In genomic region chr7:113556138-113556537, GRCm38 (mm10) we compare ENCODE assay signal across 31 mouse cellular contexts. TPM values are rescaled to one million over a fixed set of nuclear protein-coding genes. Genes with fewer than 3 reads are reported as not detected.
DNase-seq lines count a peak whose midpoint lies in the region; ATAC-seq and TF ChIP-seq lines count a peak whose summit lies in the region.
"Had no signal": no experiment of that assay in that cellular context is flagged by ENCODE, and none has a peak within 500 bp of the region (broad histone marks: within the 10 kb centered on the region; RNA-seq: fewer than 3 reads in every experiment).

No protein-coding gene starts in this region.

- peak overlapping the region; percentile 55; the same call in 1 of the 2 replicates for H3K27ac ChIP-seq in CH12.LX (ENCODE audit: insufficient read depth, low read depth)
- no peak overlapping the region for H3K27ac ChIP-seq in hindbrain, embryonic 11.5 days (ENCODE audit: low read depth, low read length)
- H3K27ac ChIP-seq: gastrocnemius, adult 2 months; heart, adult 2 months; hindbrain, embryonic 14.5 days; limb, embryonic 10.5 days; limb, embryonic 15.5 days; liver, embryonic 13.5 days; macrophage; midbrain, embryonic 10.5 days; neural tube, embryonic 13.5 days had no signal

- H3K9ac ChIP-seq in CH12.LX (ENCODE audit: insufficient read depth, low read depth), result no peak overlapping the region
- no peak overlapping the region for H3K9ac ChIP-seq in hindbrain, embryonic 11.5 days (ENCODE audit: low read depth, low read length)
- H3K9ac ChIP-seq: heart, embryonic 12.5 days; hindbrain, embryonic 14.5 days; limb, embryonic 15.5 days; liver, embryonic 13.5 days; neural tube, embryonic 13.5 days had no signal

- no peaks in the 10 kb centered on the region for H3K79me2 ChIP-seq in CH12.LX (replicated peaks; ENCODE audit: control insufficient read depth, extremely low read depth, insufficient read depth, poor library complexity, severe bottlenecking)

- in situ Hi-C loops in CH12.LX (cut with MboI; ENCODE audit: low pct_ligation_motif_present, low pct_unique_long_range_greater_than_20kb, low sequenced_read_pairs), result no loop called here

- TF ChIP-seq RAD21 in CH12.LX (IDR thresholded peaks at IDR 0.05; ENCODE audit: low read depth, low read length), result no peak

- no peaks in the 10 kb centered on the region for H3K27me3 ChIP-seq in CH12.LX (replicated peaks)
- no peaks in the 10 kb centered on the region for H3K27me3 ChIP-seq in hindbrain, embryonic 11.5 days (ENCODE audit: control insufficient read depth, insufficient read depth, low read length)
- H3K27me3 ChIP-seq: heart, embryonic 12.5 days; limb, embryonic 15.5 days; liver, embryonic 13.5 days; neural tube, embryonic 13.5 days had no signal

- TF ChIP-seq EP300 in CH12.LX (IDR thresholded peaks at IDR 0.05; ENCODE audit: low read length), result peak; percentile 92

- WGBS in hindbrain, embryonic 11.5 days, result 89% methylated on average over 1 of the region's 1 CpGs

- peak; percentile 42; the same call in 1 of the 2 replicates for ATAC-seq in common myeloid progenitor, adult 5-6 weeks (replicated peaks; ENCODE audit: low read depth, poor library complexity, severe bottlenecking)
- ATAC-seq in monocyte, adult 5-6 weeks (replicated peaks; ENCODE audit: insufficient number of reproducible peaks, low FRiP score, low TSS enrichment, poor library complexity, severe bottlenecking), result 0 out of 2 replicates have a peak, but pooled peaks have one; percentile 50
- ATAC-seq in hindbrain, embryonic 11.5 days (ENCODE audit: low FRiP score), result no peak
- ATAC-seq: forebrain, embryonic 14.5 days; lung, postnatal 0 days had no signal

- no peak overlapping the region; the same call in 1 of the 2 replicates for H3K4me2 ChIP-seq in CH12.LX (ENCODE audit: insufficient read depth, low read depth, poor library complexity, severe bottlenecking)
- H3K4me2 ChIP-seq in hindbrain, embryonic 11.5 days (replicated peaks; ENCODE audit: low read depth, low read length), result no peak overlapping the region
- H3K4me2 ChIP-seq: heart, embryonic 12.5 days; hindbrain, embryonic 14.5 days; limb, embryonic 15.5 days; liver, embryonic 13.5 days; neural tube, embryonic 13.5 days had no signal

- TF ChIP-seq POLR2A in CH12.LX (IDR thresholded peaks at IDR 0.05; ENCODE audit: low read depth, low read length), result no peak

- dilution Hi-C loops in CH12.LX (cut with MboI; ENCODE audit: extremely low pct_ligation_motif_present, extremely low pct_unique_long_range_greater_than_20kb, low sequenced_read_pairs), result no loop called here

- no peaks in the 10 kb centered on the region for H3K9me3 ChIP-seq in CH12.LX (replicated peaks; ENCODE audit: low read length)
- H3K9me3 ChIP-seq in hindbrain, embryonic 11.5 days (ENCODE audit: control insufficient read depth, low read length), result no peaks in the 10 kb centered on the region
- H3K9me3 ChIP-seq: G1E; heart, embryonic 12.5 days; limb, embryonic 10.5 days; limb, embryonic 15.5 days; liver, embryonic 13.5 days; midbrain, embryonic 10.5 days; neural tube, embryonic 13.5 days had no signal

- DNase-seq in A20 (ENCODE audit: low read depth, low spot score) (peak; percentile 53), CH12.LX (ENCODE audit: extremely low read depth) (peak; percentile 48)
- DNase-seq in Muller cell, postnatal 12 days (ENCODE audit: inconsistent ontology term), result no peak
- no peak for DNase-seq in adrenal gland, postnatal 14 days
- DNase-seq in hindbrain, embryonic 11.5 days (ENCODE audit: low spot score), result no peak
- DNase-seq: adrenal gland, adult 8-10 months; cerebellum, adult 18-20 months; cerebellum, postnatal 10 days; gastrocnemius, adult 2 months; gastrocnemius, postnatal 36 days; heart, adult 2 months; heart, postnatal 4 days; kidney, adult 11 months; kidney, postnatal 14 days; layer of hippocampus, adult 9-11 months; liver, embryonic 13.5 days; lung, adult 18-20 months; thymus, adult 18-20 months; thymus, postnatal 25 days had no signal

- H3K36me3 ChIP-seq in CH12.LX (replicated peaks in 1 of 2; ENCODE audit: control insufficient read depth in 1 of 2, insufficient read depth in 1 of 2, low read length in 1 of 2), result peaks cover 25 to 46% of the 10 kb centered on the region in 2 experiments
- H3K36me3 ChIP-seq in hindbrain, embryonic 11.5 days (ENCODE audit: control insufficient read depth, insufficient read depth, low read length), result no peaks in the 10 kb centered on the region

- no peak overlapping the region for H3K4me3 ChIP-seq in CH12.LX (replicated peaks in 1 of 3; ENCODE audit: low read depth in 2 of 3, low read length in 2 of 3, poor library complexity in 1 of 3)
- H3K4me3 ChIP-seq in hindbrain, embryonic 11.5 days (ENCODE audit: low read depth, low read length), result no peak overlapping the region
- H3K4me3 ChIP-seq: gastrocnemius, adult 2 months; heart, adult 2 months; heart, embryonic 12.5 days; limb, embryonic 10.5 days; limb, embryonic 15.5 days; liver, embryonic 13.5 days; midbrain, embryonic 10.5 days; neural tube, embryonic 13.5 days had no signal

- no peak for TF ChIP-seq CTCF in CH12.LX (conservative IDR thresholded peaks at IDR 0.05 in 1 of 2, IDR thresholded peaks at IDR 0.05 in 1 of 2; ENCODE audit: low read depth in 2 of 2, low read length in 2 of 2)

- peaks cover 5 to 49% of the 10 kb centered on the region in 2 experiments; a peak in 2 of 4 replicates for H3K4me1 ChIP-seq in CH12.LX (ENCODE audit: control insufficient read depth in 1 of 2, insufficient read depth in 2 of 2)
- no peaks in the 10 kb centered on the region for H3K4me1 ChIP-seq in hindbrain, embryonic 11.5 days (replicated peaks; ENCODE audit: control insufficient read depth, insufficient read depth, low read length)
- H3K4me1 ChIP-seq: heart, embryonic 12.5 days; limb, embryonic 10.5 days; limb, embryonic 15.5 days; midbrain, embryonic 10.5 days; neural tube, embryonic 13.5 days had no signal

TF ChIP-seq in CH12.LX, 34 proteins besides CTCF, POLR2A, EP300 and RAD21:
- TF ChIP-seq GABPA (IDR thresholded peaks at IDR 0.05; ENCODE audit: insufficient replicate concordance, low read depth, low read length) (no peak), ZMIZ1 (IDR thresholded peaks at IDR 0.05; ENCODE audit: low read depth, low read length) (no peak), JUND (conservative IDR thresholded peaks at IDR 0.05; ENCODE audit: low read depth, low read length) (no peak), TCF12 (IDR thresholded peaks at IDR 0.05; ENCODE audit: low read depth, low read length) (no peak), ZC3H11A (IDR thresholded peaks at IDR 0.05; ENCODE audit: low read depth, low read length) (no peak), RCOR1 (conservative IDR thresholded peaks at IDR 0.05; ENCODE audit: low read depth, low read length) (no peak), CHD1 (IDR thresholded peaks at IDR 0.05; ENCODE audit: low read depth, low read length) (no peak), IRF4 (IDR thresholded peaks at IDR 0.05; ENCODE audit: low read depth, low read length) (peak; percentile 91), USF2 (conservative IDR thresholded peaks at IDR 0.05; ENCODE audit: low read depth, low read length) (no peak), NELFE (IDR thresholded peaks at IDR 0.05; ENCODE audit: low read depth, low read length) (no peak), PAX5 (IDR thresholded peaks at IDR 0.05; ENCODE audit: low read length) (no peak), MXI1 (IDR thresholded peaks at IDR 0.05; ENCODE audit: low read depth, low read length) (no peak), KAT2A (IDR thresholded peaks at IDR 0.05; ENCODE audit: insufficient replicate concordance, low read length) (no peak), UBTF (IDR thresholded peaks at IDR 0.05; ENCODE audit: low read depth, low read length) (no peak), CHD2 (IDR thresholded peaks at IDR 0.05; ENCODE audit: low read length) (no peak), USF1 (IDR thresholded peaks at IDR 0.05; ENCODE audit: low read depth, low read length) (no peak), MEF2A (IDR thresholded peaks at IDR 0.05; ENCODE audit: borderline replicate concordance, low read depth, low read length) (peak; percentile 90), POLR2AphosphoS2 (IDR thresholded peaks at IDR 0.05; ENCODE audit: low read depth, low read length) (no peak), ZNF384 (IDR thresholded peaks at IDR 0.05; ENCODE audit: low read depth, low read length) (peak; percentile 78), TBP (conservative IDR thresholded peaks at IDR 0.05; ENCODE audit: low read depth, low read length) (no peak), HCFC1 (IDR thresholded peaks at IDR 0.05; ENCODE audit: low read depth, low read length) (no peak), JUN (IDR thresholded peaks at IDR 0.05; ENCODE audit: insufficient read depth, low read depth, low read length) (no peak), MAFK (IDR thresholded peaks at IDR 0.05; ENCODE audit: insufficient replicate concordance, low read length) (no peak), ZKSCAN1 (IDR thresholded peaks at IDR 0.05; ENCODE audit: borderline replicate concordance, low read depth, low read length) (no peak), MAX (IDR thresholded peaks at IDR 0.05; ENCODE audit: low read length) (no peak), BHLHE40 (IDR thresholded peaks at IDR 0.05; ENCODE audit: low read depth, low read length) (no peak), E2F4 (IDR thresholded peaks at IDR 0.05; ENCODE audit: insufficient replicate concordance, low read depth, low read length) (no peak)

RNA-seq across cellular contexts. Expression of gene Far1, which starts 42.5 kb away (rescaled TPM):
- 73.4 and 81.5 TPM in 2 replicates for total RNA-seq in CH12.LX (2012; rRNA removed)
- total RNA-seq in CH12.LX (2014; rRNA removed), result 170 and 201 TPM in 2 replicates
- polyA plus RNA-seq in CH12.LX (2012; ENCODE audit: insufficient read length, low read depth), result 91.7 and 97.3 TPM in 2 replicates
- 121 and 130 TPM in 2 replicates for total RNA-seq in common myeloid progenitor, adult 5-6 weeks (2017)
- total RNA-seq in monocyte, adult 5-6 weeks (2017), result 182 to 213 TPM (median 206 TPM) in 3 replicates
- total RNA-seq in adrenal gland, postnatal 14 days (2021), result 50.2 and 58.3 TPM in 2 replicates
- 89.3 and 90.3 TPM in 2 replicates for polyA plus RNA-seq in hindbrain, embryonic 11.5 days (2014; fragmentation: Nextera tagmentation; extraction: Ambion mirVana)

Comparison
In these comparisons a context has a peak if more than half of its experiments do, and no peak if none do; other contexts are left out.
1. DNase-seq: peak in A20 (single experiment) and CH12.LX (single experiment); none in Muller cell, postnatal 12 days (single experiment), adrenal gland, postnatal 14 days (single experiment) and hindbrain, embryonic 11.5 days (single experiment).